Mouse (Mus musculus) ZHBTc4 (cell line): ENCODE measurements around the gene 2210016F16Rik.
A peak's percentile ranks its signal among the peaks of the same experiment; 100 is the strongest.
"Not testable (repeated sequence)": the region's sequence is repeated elsewhere in the genome, so short reads cannot be mapped to it uniquely, and the experiment has no call there.

ENCODE experiments used
- DNase-seq: peaks from one replicate; pipeline ENCODE4 v3.0.0-alpha.2; 2011; ENCODE audit warnings: low read depth, low spot score

Gene 2210016F16Rik

DNA sequence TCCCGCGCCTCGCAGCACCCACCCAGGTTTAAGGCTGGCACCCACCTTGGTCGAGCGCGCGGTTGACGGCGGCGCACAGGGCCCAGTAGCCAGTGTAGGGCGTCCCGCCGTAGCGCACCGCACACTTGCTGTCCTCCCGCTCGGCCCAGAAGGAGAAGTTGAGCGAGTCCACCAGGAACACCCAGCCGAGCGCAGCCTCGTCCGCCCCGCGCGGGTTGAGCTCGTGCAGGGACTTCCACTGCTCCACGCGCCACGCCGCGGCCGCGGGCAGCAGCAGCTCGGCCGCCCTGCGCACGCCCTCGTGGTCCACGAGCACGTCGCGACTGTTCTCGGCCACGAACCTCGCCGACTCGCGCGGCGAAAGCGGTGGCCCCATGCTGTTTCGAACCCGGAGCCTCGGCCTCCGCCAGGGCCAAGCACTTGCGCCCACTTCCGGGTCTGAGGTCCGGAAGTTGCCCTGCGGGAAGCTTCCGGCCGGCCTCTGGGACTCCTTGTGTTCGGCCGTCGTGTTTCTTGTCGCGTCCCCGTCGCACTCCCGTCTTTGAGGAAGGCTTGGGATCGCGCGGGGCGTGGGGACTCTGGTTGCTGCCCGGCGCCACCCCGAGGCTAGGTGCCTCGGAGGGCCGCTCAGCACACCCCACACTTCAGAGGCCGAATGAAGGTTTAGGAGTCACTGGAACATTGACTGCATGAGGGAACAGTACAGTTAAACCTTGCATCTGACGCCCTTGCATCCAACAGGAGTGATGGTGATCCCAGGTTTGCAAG, at the start of gene 2210016F16Rik:
Gene 2210016F16Rik (minus strand): TSS at position 447 of the 768 bp plus-strand sequence.
- DNase-seq, result peak; percentile 89

- peak; percentile 41 for DNase-seq
These were observed 38.1 kb upstream of the 2210016F16Rik start for GRCm38 (mm10) chr13:58423061-58423660.

DNA sequence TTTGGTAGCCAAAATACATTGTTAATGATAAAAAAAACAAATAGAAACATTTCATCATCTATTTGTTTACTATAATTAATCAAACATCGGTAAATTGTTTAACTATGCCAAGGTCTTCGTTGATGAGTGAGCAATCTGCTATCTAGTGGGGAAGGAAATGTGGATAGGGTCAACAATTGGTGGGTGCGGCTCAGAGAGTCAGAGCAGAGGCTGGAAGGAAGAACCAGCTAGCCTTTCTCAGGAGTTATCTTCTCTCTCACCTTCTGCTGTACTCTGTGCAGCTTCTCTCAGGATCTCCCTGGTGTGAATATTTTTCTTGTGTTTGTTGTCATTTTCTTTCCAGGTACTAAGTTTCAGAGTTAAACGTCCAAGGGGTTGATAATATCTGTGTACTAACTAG, 37.2 kb upstream of the 2210016F16Rik start:
- no peak for DNase-seq

DNA sequence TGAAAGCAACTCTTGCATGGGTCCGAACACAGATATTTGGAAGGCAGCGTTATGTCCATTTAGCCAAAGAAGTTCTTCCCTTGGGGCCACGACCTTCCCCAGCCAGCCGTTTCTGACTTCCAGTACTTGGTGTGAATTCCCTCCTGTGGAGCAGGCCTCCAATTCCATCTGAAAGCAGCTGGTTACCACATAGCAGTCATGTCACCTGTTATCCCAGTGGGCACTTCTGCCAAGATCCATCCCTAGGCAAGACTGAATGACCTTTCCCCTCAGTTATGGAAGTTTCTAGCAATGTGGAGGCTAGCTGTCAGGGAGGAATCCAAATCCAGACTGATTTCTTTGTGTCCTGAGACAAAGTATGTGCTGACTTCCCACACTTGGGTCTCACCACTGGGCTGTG, 36.0 kb upstream of the 2210016F16Rik start:
- no peak for DNase-seq

DNA sequence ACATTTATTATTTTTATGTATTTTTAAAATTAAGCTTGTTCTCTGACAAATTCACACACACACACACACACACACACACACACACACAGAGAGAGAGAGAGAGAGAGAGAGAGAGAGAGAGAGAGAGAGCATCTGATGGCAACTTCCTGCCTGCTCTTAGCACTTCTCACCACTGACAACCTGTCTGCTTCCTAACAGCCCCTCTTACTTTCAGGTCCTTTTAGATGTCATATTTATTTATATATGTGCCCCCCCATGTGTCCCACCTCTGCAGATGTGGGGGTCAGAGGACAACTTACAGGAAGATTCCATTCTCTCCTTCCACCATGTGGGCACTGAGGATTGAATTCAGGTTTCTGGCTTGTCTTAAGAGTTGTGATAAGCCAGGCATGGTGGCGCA, 34.2 kb upstream of the 2210016F16Rik start:
- DNase-seq, result no peak

DNA sequence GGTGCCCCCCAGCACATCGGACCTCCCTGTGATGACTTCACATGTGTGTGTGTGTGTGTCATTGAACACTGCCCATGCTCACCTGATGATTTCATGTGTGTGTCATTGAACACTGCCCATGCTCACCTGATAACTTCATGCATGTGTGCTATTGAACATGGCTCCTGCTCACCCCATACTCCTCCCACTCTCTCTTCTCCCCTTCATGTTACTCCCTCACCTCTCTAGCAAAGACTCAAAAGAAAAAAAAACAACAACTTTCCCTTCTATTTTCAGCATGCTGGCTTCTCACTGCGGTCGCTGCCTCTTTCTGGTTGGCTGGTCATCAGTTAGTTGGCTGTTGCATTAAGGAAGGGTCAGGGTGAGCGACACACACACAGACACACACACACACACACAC, 33.6 kb upstream of the 2210016F16Rik start:
- DNase-seq, result no peak

DNA sequence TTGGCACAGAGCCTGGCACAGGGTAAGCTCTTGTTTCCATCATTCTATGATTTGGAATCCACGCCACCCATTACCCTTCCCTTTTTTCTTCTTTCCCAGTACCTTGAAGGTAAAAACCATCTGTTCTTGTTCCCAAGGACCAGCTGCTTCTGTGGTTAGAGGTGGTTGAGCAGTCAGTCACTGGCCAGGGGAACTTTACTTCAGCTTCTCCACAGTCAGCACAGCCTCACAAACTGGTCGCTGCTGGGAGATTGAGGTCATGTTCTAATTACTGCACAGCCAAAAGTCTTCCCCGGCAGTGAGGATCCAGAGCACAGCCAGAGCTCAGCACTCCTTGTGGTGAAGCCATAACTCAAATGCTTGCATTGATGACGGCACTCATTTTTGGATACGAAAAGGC, 30.8 kb upstream of the 2210016F16Rik start:
- DNase-seq, result no peak

DNA sequence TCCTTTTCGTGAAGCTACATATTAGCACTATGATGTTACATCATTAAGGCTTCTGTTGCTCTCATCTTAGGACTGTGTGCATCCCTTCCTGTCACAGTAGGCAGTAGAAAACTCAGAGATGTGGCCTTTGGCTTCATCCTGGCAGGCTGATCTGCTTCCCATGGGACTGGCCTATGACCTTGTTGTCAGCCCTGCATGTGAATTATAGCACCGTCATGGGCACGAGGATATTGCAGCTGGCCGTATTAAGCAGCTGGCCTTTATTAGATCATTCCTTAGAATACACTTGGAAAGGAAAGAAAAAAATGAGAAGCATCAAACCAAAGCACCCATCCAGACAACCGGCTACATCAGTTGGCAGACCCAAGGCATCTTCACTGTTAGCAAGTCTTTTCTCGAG, 30.3 kb upstream of the 2210016F16Rik start:
- DNase-seq, result no peak

GRCm38 (mm10) chr13:58411073-58411472, 26.0 kb upstream of the 2210016F16Rik start:
- DNase-seq, result no peak

DNA sequence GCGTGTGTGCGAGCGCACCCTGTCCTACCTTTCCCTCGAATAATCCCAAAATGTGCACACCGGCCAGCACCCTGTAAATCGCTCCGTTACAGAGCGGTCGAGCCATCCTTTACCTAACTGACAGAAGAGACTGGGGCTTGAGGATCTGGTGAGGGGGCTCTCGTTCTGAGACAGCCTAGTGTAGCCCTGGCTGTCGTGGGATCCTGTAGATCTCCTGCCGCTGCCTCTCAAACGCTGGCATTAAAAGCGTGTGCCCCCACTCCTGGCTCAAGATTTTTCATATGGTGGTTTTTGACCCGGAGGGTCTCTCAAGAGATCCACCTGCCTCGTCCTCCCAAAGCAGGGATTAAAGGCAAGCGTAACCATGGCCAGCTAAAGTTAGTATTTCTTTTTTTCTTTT, 18.2 kb upstream of the 2210016F16Rik start, which contains the start of gene Hnrnpk:
Gene Hnrnpk (minus strand): TSS at position 101 of the 400 bp plus-strand sequence.
- not testable (repeated sequence) for DNase-seq

DNA sequence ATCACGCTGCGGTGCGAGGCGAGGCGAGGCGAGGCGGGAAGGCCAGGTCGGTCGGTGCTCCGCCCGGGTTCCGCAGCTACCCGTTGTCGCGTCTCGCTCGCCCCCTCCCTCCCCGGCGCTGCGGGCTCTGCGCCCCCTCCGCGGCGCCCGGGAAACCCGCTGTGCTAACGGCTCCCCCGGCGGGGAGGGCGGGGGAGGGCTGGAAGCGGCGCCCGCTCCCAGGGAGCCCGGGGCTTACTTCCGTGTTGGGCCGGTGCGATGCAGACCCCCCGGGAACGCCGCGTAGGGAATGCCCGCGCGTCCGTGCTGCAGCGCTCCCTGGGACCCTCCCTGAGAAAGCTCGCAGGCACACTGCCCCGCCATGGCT, 17.7 kb upstream of the 2210016F16Rik start:
- no peak for DNase-seq

DNA sequence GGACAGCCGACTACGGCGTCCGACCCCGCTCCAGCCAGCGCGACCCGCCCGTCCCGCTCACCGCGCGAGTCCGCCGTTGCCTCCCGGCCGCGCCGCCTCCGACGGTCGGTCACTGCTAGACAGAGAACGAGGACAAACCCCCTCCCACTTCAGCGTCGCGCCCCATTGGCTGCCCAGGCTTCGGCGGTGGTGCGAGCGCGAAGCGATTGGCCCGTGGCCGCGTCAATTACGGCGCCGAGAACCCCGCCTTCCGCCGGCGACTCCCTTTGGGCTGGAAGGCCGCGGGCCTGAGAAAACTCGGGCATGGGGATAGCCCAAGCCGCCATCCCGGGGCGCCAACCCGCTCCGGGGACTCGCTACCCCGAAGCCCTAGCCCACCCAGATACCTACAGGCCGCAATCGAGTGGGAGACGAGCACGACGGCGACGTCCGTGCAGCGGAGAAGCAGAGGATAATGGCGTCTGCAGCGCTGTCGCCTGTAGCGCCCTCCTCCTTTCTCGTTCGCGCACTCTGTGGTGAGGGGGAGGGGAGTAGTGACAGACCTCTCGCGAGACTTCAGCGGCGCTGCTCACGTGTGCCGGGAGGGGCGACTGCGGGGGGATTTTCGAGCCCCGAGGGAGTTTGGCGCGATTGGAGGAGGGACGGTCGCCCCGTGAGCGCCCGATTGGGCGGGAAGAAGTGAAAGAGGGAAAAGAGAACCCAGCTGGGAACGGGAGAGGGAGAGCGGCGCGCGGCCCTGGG, 17.1 kb upstream of the 2210016F16Rik start, which contains the start of gene Rmi1:
Gene Rmi1 (plus strand): TSS at position 246 of the 741 bp plus-strand sequence.
- DNase-seq, result peak; percentile 98

GRCm38 (mm10) chr13:58401135-58402002, 16.3 kb upstream of the 2210016F16Rik start:
- DNase-seq, result peak; percentile 92

DNA sequence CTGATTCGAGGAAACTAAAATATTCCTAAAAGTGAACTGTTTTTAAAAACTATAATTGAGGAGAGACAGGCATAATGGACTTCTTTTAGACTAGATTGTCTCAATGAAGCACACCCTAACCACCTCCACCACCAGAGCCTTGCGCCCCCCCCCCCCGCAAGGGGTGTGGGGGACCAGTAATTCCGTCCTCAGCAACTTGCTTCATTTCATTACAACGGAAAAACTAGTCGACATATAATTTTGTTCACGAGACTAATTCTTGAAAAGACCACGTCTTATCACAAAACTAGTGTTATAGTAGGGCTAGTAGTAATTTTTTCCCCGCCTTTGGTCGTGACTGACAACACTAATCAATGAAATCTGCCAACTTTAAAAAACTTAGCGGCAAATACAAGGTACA, 15.6 kb upstream of the 2210016F16Rik start:
- DNase-seq, result peak; percentile 57

- DNase-seq, result no peak
These were observed 12.6 kb upstream of the 2210016F16Rik start for GRCm38 (mm10) chr13:58397651-58398050.

- DNase-seq, result not testable (repeated sequence)
These were observed 9.4 kb upstream of the 2210016F16Rik start for GRCm38 (mm10) chr13:58394392-58394791.

- peak; percentile 32 for DNase-seq
These were observed 4.4 kb upstream of the 2210016F16Rik start for GRCm38 (mm10) chr13:58389324-58389951.

- no peak for DNase-seq
These were observed 3.4 kb upstream of the 2210016F16Rik start for GRCm38 (mm10) chr13:58388379-58388778.

DNA sequence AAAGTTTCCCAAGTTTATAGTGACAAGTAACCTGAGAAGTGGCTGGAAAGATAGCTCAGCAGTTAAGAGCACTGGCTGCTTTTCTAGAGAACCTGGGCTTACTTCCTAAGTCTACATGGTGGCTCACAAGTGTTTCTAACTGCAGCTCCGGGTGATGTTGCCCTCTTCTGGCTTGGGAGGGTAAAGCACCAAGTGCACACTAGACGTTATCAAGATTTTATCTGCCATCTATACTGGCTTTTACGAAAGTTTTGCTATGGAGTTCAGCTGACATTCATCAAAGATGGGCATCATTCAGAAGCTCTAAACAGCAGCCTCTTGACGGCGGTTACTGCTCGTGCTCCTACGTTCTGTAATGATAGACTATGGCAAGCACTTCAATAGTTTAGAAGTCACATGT, 2.9 kb upstream of the 2210016F16Rik start:
- peak; percentile 88 for DNase-seq

- DNase-seq, result peak; percentile 58
These were observed 509 bp upstream of the 2210016F16Rik start for GRCm38 (mm10) chr13:58385547-58385920.

DNA sequence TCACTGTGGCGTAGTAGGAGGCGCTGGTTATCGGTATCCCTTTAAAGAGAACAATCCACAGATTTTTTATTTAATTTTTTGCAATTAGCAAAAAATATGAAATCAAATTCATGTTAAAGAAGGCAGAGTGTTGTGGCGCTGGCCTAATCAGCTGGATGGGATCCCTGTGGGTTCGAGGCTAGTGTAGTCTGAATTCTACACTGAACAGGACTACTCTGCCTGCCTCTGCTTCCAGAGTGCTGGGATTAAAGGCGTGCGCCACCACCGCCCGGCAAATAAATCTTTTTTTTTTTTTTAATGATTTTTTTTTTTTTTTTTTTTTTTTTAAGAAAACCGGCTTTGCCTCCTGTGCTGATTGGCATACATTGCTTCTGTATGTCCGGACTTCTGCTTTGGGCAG, 654 bp downstream of the 2210016F16Rik start:
- DNase-seq, result no peak
